Mouse (Mus musculus): ENCODE measurements at regions not wholly inside any gene's neighbourhood (a gene's known extent, or its start where the extent isn't known, plus 50 kb on each side); places are given as distances from the start of the nearest gene placed in this dataset.

GRCm38 (mm10) chr5:16489803-16490202 is 63.5 kb upstream of the Hgf start:
- Histone ChIP-seq H3K4me3 (ENCODE audit: low read depth, low read length) (no peak overlapping the region), H3K27me3 (ENCODE audit: insufficient read depth, low read length) (no peaks in the 10 kb centered on the region), H3K9ac (replicated peaks) (no peak overlapping the region), H3K27ac (ENCODE audit: low read depth) (no peak overlapping the region), H3K4me2 (ENCODE audit: low read depth, low read length) (no peak overlapping the region), H3K4me1 (ENCODE audit: insufficient read depth) (no peaks in the 10 kb centered on the region), H3K9me3 (ENCODE audit: low read length) (no peaks in the 10 kb centered on the region), H3K36me3 (replicated peaks; ENCODE audit: insufficient read depth, low read length) (no peaks in the 10 kb centered on the region)
- DNase-seq = no peak
- no peak for TF ChIP-seq EP300 (IDR thresholded peaks at IDR 0.05; ENCODE audit: low read depth)
- TF ChIP-seq CTCF (IDR thresholded peaks at IDR 0.05; ENCODE audit: low read depth) = no peak
- ATAC-seq = no peak

- Histone ChIP-seq H3K4me3 (ENCODE audit: low read depth, low read length) (no peak overlapping the region), H3K4me2 (ENCODE audit: low read depth, low read length) (no peak overlapping the region), H3K4me1 (ENCODE audit: insufficient read depth) (no peaks in the 10 kb centered on the region), H3K36me3 (replicated peaks; ENCODE audit: insufficient read depth, low read length) (no peaks in the 10 kb centered on the region), H3K27me3 (ENCODE audit: insufficient read depth, low read length) (no peaks in the 10 kb centered on the region), H3K9me3 (ENCODE audit: low read length) (no peaks in the 10 kb centered on the region), H3K9ac (replicated peaks) (no peak overlapping the region), H3K27ac (ENCODE audit: low read depth) (no peak overlapping the region)
- 57% methylated on average over 7 of the region's 7 CpGs for WGBS (ENCODE audit: insufficient replicate concordance)
- no peak for TF ChIP-seq CTCF (IDR thresholded peaks at IDR 0.05; ENCODE audit: low read depth)
- TF ChIP-seq EP300 (IDR thresholded peaks at IDR 0.05; ENCODE audit: low read depth) = no peak
- DNase-seq (no peak), ATAC-seq (no peak)
Observed at GRCm38 (mm10) chr5:16499891-16500290, 53.4 kb upstream of the Hgf start.

Measured in liver, postnatal 0 days (tissue).